16 mouse cellular contexts compared by ENCODE assay signal in the genomic region with DNA sequence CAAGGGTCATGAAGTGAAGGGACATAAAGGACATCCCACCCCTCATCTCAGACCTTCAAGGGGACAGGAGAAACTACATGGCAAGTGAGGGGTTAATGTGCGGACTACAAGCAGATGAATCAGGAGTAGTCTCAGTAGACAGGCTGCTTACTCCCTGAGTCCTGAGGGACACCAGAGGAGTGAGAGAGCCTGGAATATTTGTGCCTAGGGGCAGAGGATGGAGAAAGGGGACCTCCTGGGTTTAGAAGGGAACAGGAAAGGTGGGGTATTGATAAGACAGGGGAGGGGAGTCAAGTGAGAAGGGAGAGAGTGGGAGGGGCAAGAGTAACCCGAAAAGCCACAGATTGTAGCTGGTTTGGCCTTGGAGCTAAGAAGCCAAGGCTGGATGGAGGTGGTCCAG. TPM values are rescaled to one million over a fixed set of nuclear protein-coding genes. Genes with fewer than 3 reads are reported as not detected.
DNase-seq lines count a peak whose midpoint lies in the region; ATAC-seq and TF ChIP-seq lines count a peak whose summit lies in the region.
"Had no signal": no experiment of that assay in that cellular context is flagged by ENCODE, and none has a peak within 500 bp of the region (broad histone marks: within the 10 kb centered on the region; RNA-seq: fewer than 3 reads in every experiment).

No protein-coding gene starts in this region.

- WGBS in kidney, embryonic 15.5 days = 42% methylated on average over 2 of the region's 2 CpGs
- WGBS in embryonic facial prominence, embryonic 15.5 days = 23% methylated on average over 2 of the region's 2 CpGs

- DNase-seq in gastrocnemius, adult 2 months = no peak
- no peak for DNase-seq in gastrocnemius, postnatal 14 days
- no peak for DNase-seq in kidney, postnatal 4 days
- peak; percentile 84 for DNase-seq in 3T3-L1 (ENCODE audit: low read depth, low spot score)
- DNase-seq in adrenal gland, adult 8-10 months = no peak
- no peak for DNase-seq in cerebellum, adult 11 months
- DNase-seq: thymus, postnatal 14 days had no signal

- no peaks in the 10 kb centered on the region for H3K36me3 ChIP-seq in kidney, embryonic 15.5 days
- no peaks in the 10 kb centered on the region for H3K36me3 ChIP-seq in embryonic facial prominence, embryonic 15.5 days
- H3K36me3 ChIP-seq: hindbrain, embryonic 15.5 days had no signal

- H3K27me3 ChIP-seq in kidney, embryonic 15.5 days = no peaks in the 10 kb centered on the region
- H3K27me3 ChIP-seq in embryonic facial prominence, embryonic 15.5 days = no peaks in the 10 kb centered on the region
- H3K27me3 ChIP-seq: hindbrain, embryonic 15.5 days had no signal

- H3K4me2 ChIP-seq in kidney, embryonic 15.5 days = no peak overlapping the region
- H3K4me2 ChIP-seq in embryonic facial prominence, embryonic 15.5 days (replicated peaks) = peak overlapping the region; percentile 16
- H3K4me2 ChIP-seq: lung, embryonic 14.5 days had no signal

- peak overlapping the region; percentile 76 for H3K27ac ChIP-seq in gastrocnemius, adult 2 months
- peak overlapping the region; percentile 33; the same call in 1 of the 2 replicates for H3K27ac ChIP-seq in kidney, embryonic 15.5 days
- peak overlapping the region; percentile 68 for H3K27ac ChIP-seq in embryonic facial prominence, embryonic 15.5 days (replicated peaks)
- H3K27ac ChIP-seq: hindbrain, embryonic 15.5 days had no signal

- peaks cover 27% of the 10 kb centered on the region for H3K4me1 ChIP-seq in kidney, embryonic 15.5 days
- H3K4me1 ChIP-seq in embryonic facial prominence, embryonic 15.5 days = peaks cover 27% of the 10 kb centered on the region

- no peak for ATAC-seq in kidney, embryonic 15.5 days (replicated peaks; ENCODE audit: low FRiP score)
- ATAC-seq in embryonic facial prominence, embryonic 15.5 days (ENCODE audit: insufficient number of reproducible peaks, low FRiP score, low TSS enrichment, low read depth) = peak; percentile 51; the same call in 1 of the 2 replicates

- TF ChIP-seq CTCF in gastrocnemius, adult 2 months (IDR thresholded peaks at IDR 0.05) = no peak

- H3K9me3 ChIP-seq in kidney, embryonic 15.5 days (replicated peaks) = no peaks in the 10 kb centered on the region
- no peaks in the 10 kb centered on the region for H3K9me3 ChIP-seq in embryonic facial prominence, embryonic 15.5 days (replicated peaks)
- H3K9me3 ChIP-seq: hindbrain, embryonic 15.5 days had no signal

- intact Hi-C loops in gastrocnemius, adult 2 months (cut with DNase I) = loop anchor here (5.0 kb wide), 1 partner anchor 39 kb away; no protein-coding TSS in a partner anchor
- intact Hi-C loops in gastrocnemius, postnatal 14 days (cut with DNase I; ENCODE audit: low total_unique reads) = no loop called here

- no peak overlapping the region for H3K9ac ChIP-seq in kidney, embryonic 15.5 days
- no peak overlapping the region for H3K9ac ChIP-seq in embryonic facial prominence, embryonic 15.5 days
- H3K9ac ChIP-seq: hindbrain, embryonic 15.5 days; lung, embryonic 14.5 days had no signal

- H3K4me3 ChIP-seq in gastrocnemius, adult 2 months = no peak overlapping the region
- H3K4me3 ChIP-seq in kidney, embryonic 15.5 days (replicated peaks) = no peak overlapping the region
- H3K4me3 ChIP-seq in embryonic facial prominence, embryonic 15.5 days (replicated peaks) = no peak overlapping the region
- H3K4me3 ChIP-seq: hindbrain, embryonic 15.5 days had no signal

RNA-seq across cellular contexts. Expression of a gene that starts 4.4 kb away (rescaled TPM):
- total RNA-seq in gastrocnemius, adult 2 months (2021) = not detected
- total RNA-seq in gastrocnemius, postnatal 14 days (2021) = not detected
- polyA plus RNA-seq in kidney, embryonic 15.5 days (2015; fragmentation: Nextera tagmentation; extraction: Ambion mirVana) = not detected in 2 replicates
- polyA plus RNA-seq in embryonic facial prominence, embryonic 15.5 days (2015; fragmentation: Nextera tagmentation; extraction: Ambion mirVana) = not detected in 2 replicates
- not detected for total RNA-seq in adrenal gland, adult 8-10 months (2022)
- total RNA-seq: adrenal gland, postnatal 14 days; common myeloid progenitor, adult 5-6 weeks; gastrocnemius, adult 8-10 months; left cerebral cortex, adult 18-20 months; megakaryocyte-erythroid progenitor cell, adult 5-6 weeks had no signal
- polyA plus RNA-seq: hindbrain, embryonic 15.5 days; lung, embryonic 14.5 days had no signal

RNA-seq across cellular contexts. Expression of a gene that starts 18.3 kb away (rescaled TPM):
- total RNA-seq in gastrocnemius, adult 2 months (2021) = not detected
- total RNA-seq in gastrocnemius, postnatal 14 days (2021) = not detected
- not detected in 2 replicates for polyA plus RNA-seq in kidney, embryonic 15.5 days (2015; fragmentation: Nextera tagmentation; extraction: Ambion mirVana)
- not detected in 2 replicates for polyA plus RNA-seq in embryonic facial prominence, embryonic 15.5 days (2015; fragmentation: Nextera tagmentation; extraction: Ambion mirVana)
- under 1 TPM in 1 of 4 experiments, not detected in 3; 0.42 TPM for total RNA-seq in adrenal gland, adult 8-10 months (2022)
- total RNA-seq: adrenal gland, postnatal 14 days; common myeloid progenitor, adult 5-6 weeks; gastrocnemius, adult 8-10 months; left cerebral cortex, adult 18-20 months; megakaryocyte-erythroid progenitor cell, adult 5-6 weeks had no signal
- polyA plus RNA-seq: hindbrain, embryonic 15.5 days; lung, embryonic 14.5 days had no signal

RNA-seq across cellular contexts. Expression of a gene that starts 19.9 kb away (rescaled TPM):
- 10 to 100 TPM; 55.2 to 77.5 TPM for total RNA-seq in gastrocnemius, adult 2 months (2021)
- 100 to 1,000 TPM; 193 to 224 TPM for total RNA-seq in gastrocnemius, postnatal 14 days (2021)
- 34.2 and 35.7 TPM in 2 replicates for polyA plus RNA-seq in kidney, embryonic 15.5 days (2015; fragmentation: Nextera tagmentation; extraction: Ambion mirVana)
- polyA plus RNA-seq in embryonic facial prominence, embryonic 15.5 days (2015; fragmentation: Nextera tagmentation; extraction: Ambion mirVana) = 48.5 and 49.1 TPM in 2 replicates
- total RNA-seq in adrenal gland, adult 8-10 months (2022) = 100 to 1,000 TPM; 107 to 236 (median 145) TPM
- total RNA-seq: megakaryocyte-erythroid progenitor cell, adult 5-6 weeks had no signal

RNA-seq across cellular contexts. Expression of a gene that starts 39.0 kb away (rescaled TPM):
- not detected for total RNA-seq in gastrocnemius, adult 2 months (2021)
- total RNA-seq in gastrocnemius, postnatal 14 days (2021) = not detected
- polyA plus RNA-seq in kidney, embryonic 15.5 days (2015; fragmentation: Nextera tagmentation; extraction: Ambion mirVana) = not detected in 2 replicates
- not detected in 2 replicates for polyA plus RNA-seq in embryonic facial prominence, embryonic 15.5 days (2015; fragmentation: Nextera tagmentation; extraction: Ambion mirVana)
- total RNA-seq in adrenal gland, adult 8-10 months (2022) = not detected
- total RNA-seq: adrenal gland, postnatal 14 days; common myeloid progenitor, adult 5-6 weeks; gastrocnemius, adult 8-10 months; left cerebral cortex, adult 18-20 months; megakaryocyte-erythroid progenitor cell, adult 5-6 weeks had no signal
- polyA plus RNA-seq: hindbrain, embryonic 15.5 days; lung, embryonic 14.5 days had no signal
